10 mouse cellular contexts compared by ENCODE assay signal in the genomic region with DNA sequence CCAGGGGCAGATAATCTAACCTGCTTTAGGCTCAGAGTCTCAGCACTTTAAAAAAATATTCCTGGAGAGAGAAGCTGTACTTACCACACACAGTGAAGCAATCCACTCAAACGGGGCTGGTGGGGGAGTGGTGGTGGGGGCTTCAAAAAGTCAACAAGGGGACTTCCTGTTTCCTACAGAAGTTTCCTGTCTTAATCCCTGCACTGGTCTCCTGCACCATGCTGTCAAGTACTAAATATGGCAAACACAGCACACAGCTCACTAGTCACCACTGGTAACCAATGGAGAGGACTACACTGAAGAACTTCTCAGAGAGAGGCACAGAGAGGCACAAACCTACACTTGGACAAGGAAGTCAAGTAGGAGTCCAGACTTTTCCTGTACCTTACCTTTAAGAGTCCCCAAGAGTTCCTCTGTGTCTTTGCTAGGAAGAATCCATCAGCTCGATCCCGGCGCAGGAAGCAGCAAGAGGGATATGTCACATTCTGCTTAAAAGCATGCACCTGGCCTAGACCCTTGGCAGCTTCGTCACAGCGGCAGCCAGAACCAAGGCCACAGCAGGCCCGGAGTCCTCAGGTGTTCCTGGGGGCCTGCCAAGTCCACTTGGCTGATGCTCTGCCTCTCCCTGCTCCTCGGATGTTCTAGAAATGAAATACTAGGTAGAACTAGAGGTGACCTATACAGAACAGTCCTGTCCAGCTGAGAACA.
DNase-seq lines count a peak whose midpoint lies in the region; ATAC-seq and TF ChIP-seq lines count a peak whose summit lies in the region.
"Had no signal": no experiment of that assay in that cellular context is flagged by ENCODE, and none has a peak within 500 bp of the region (broad histone marks: within the 10 kb centered on the region; RNA-seq: fewer than 3 reads in every experiment).

No protein-coding gene starts in this region.

- no peak for TF ChIP-seq POLR2A in small intestine, adult 2 months (IDR thresholded peaks at IDR 0.05; ENCODE audit: low read depth, low read length)

- H3K4me2 ChIP-seq in midbrain, embryonic 13.5 days (replicated peaks), result no peak overlapping the region
- H3K4me2 ChIP-seq in midbrain, embryonic 11.5 days, result no peak overlapping the region
- H3K4me2 ChIP-seq in embryonic facial prominence, embryonic 12.5 days (replicated peaks), result no peak overlapping the region
- no peak overlapping the region for H3K4me2 ChIP-seq in hindbrain, postnatal 0 days (ENCODE audit: low read depth, low read length)
- H3K4me2 ChIP-seq: forebrain, embryonic 12.5 days had no signal

- no peak for TF ChIP-seq CTCF in hindbrain, postnatal 0 days (IDR thresholded peaks at IDR 0.05; ENCODE audit: low read depth)
- no peak for TF ChIP-seq CTCF in small intestine, adult 2 months (IDR thresholded peaks at IDR 0.05; ENCODE audit: extremely low read depth, insufficient read length, insufficient replicate concordance, low read depth, low read length)

- no peak overlapping the region for H3K27ac ChIP-seq in midbrain, embryonic 13.5 days
- no peak overlapping the region for H3K27ac ChIP-seq in midbrain, embryonic 11.5 days (ENCODE audit: low read depth, low read length)
- H3K27ac ChIP-seq in embryonic facial prominence, embryonic 12.5 days, result 0 out of 2 replicates have a peak overlapping the region, but pooled peaks have one; percentile 47
- H3K27ac ChIP-seq in hindbrain, postnatal 0 days, result peak overlapping the region; percentile 27; the same call in 1 of the 2 replicates
- H3K27ac ChIP-seq in small intestine, adult 2 months (ENCODE audit: insufficient read depth, low read depth, low read length), result peak overlapping the region; percentile 21; the same call in 1 of the 2 replicates
- H3K27ac ChIP-seq: forebrain, embryonic 12.5 days had no signal

- no peaks in the 10 kb centered on the region for H3K9me3 ChIP-seq in midbrain, embryonic 13.5 days
- H3K9me3 ChIP-seq in midbrain, embryonic 11.5 days (ENCODE audit: control insufficient read depth, low read length), result no peaks in the 10 kb centered on the region
- H3K9me3 ChIP-seq in embryonic facial prominence, embryonic 12.5 days, result no peaks in the 10 kb centered on the region
- H3K9me3 ChIP-seq in hindbrain, postnatal 0 days (ENCODE audit: low read length), result no peaks in the 10 kb centered on the region
- H3K9me3 ChIP-seq: forebrain, embryonic 12.5 days; megakaryocyte, embryonic 14.5 days had no signal

- no peak for DNase-seq in midbrain, embryonic 11.5 days (ENCODE audit: low spot score, missing footprints)
- DNase-seq in hindbrain, postnatal 0 days (ENCODE audit: low spot score), result no peak
- no peak for DNase-seq in thymus, postnatal 14 days
- no peak for DNase-seq in gastrocnemius, adult 18-20 months (ENCODE audit: low spot score)
- no peak for DNase-seq in adrenal gland, postnatal 4 days (ENCODE audit: low spot score in 2 of 2)

- no peaks in the 10 kb centered on the region for H3K36me3 ChIP-seq in midbrain, embryonic 13.5 days
- no peaks in the 10 kb centered on the region for H3K36me3 ChIP-seq in midbrain, embryonic 11.5 days (ENCODE audit: control insufficient read depth, insufficient read depth, low read length)
- no peaks in the 10 kb centered on the region for H3K36me3 ChIP-seq in embryonic facial prominence, embryonic 12.5 days
- no peaks in the 10 kb centered on the region for H3K36me3 ChIP-seq in hindbrain, postnatal 0 days (ENCODE audit: insufficient read depth, low read length)
- no peaks in the 10 kb centered on the region for H3K36me3 ChIP-seq in small intestine, adult 2 months (ENCODE audit: control insufficient read depth, insufficient read depth, low read length)
- H3K36me3 ChIP-seq: forebrain, embryonic 12.5 days had no signal

- no peak overlapping the region for H3K4me3 ChIP-seq in midbrain, embryonic 13.5 days (replicated peaks)
- H3K4me3 ChIP-seq in midbrain, embryonic 11.5 days (ENCODE audit: low read depth, low read length), result no peak overlapping the region
- H3K4me3 ChIP-seq in embryonic facial prominence, embryonic 12.5 days, result no peak overlapping the region
- H3K4me3 ChIP-seq in hindbrain, postnatal 0 days (ENCODE audit: low read length), result no peak overlapping the region
- 0 out of 2 replicates have a peak overlapping the region, but pooled peaks have one; percentile 12 for H3K4me3 ChIP-seq in small intestine, adult 2 months (ENCODE audit: low read depth, low read length)
- H3K4me3 ChIP-seq: forebrain, embryonic 12.5 days; megakaryocyte, embryonic 14.5 days had no signal

- H3K9ac ChIP-seq in midbrain, embryonic 13.5 days (replicated peaks), result no peak overlapping the region
- no peak overlapping the region for H3K9ac ChIP-seq in midbrain, embryonic 11.5 days (ENCODE audit: low read length)
- H3K9ac ChIP-seq in embryonic facial prominence, embryonic 12.5 days, result no peak overlapping the region
- no peak overlapping the region for H3K9ac ChIP-seq in hindbrain, postnatal 0 days (replicated peaks; ENCODE audit: low read length)
- H3K9ac ChIP-seq: forebrain, embryonic 12.5 days had no signal

- no peaks in the 10 kb centered on the region for H3K27me3 ChIP-seq in midbrain, embryonic 13.5 days
- no peaks in the 10 kb centered on the region for H3K27me3 ChIP-seq in midbrain, embryonic 11.5 days (ENCODE audit: control insufficient read depth, insufficient read depth, low read length)
- no peaks in the 10 kb centered on the region for H3K27me3 ChIP-seq in embryonic facial prominence, embryonic 12.5 days
- H3K27me3 ChIP-seq in hindbrain, postnatal 0 days (ENCODE audit: insufficient read depth, low read length), result no peaks in the 10 kb centered on the region
- H3K27me3 ChIP-seq in small intestine, adult 2 months (ENCODE audit: control insufficient read depth, insufficient read depth, low read length), result no peaks in the 10 kb centered on the region
- H3K27me3 ChIP-seq: forebrain, embryonic 12.5 days had no signal

- 90% methylated on average over 8 of the region's 8 CpGs for WGBS in midbrain, embryonic 13.5 days
- 86% methylated on average over 8 of the region's 8 CpGs for WGBS in midbrain, embryonic 11.5 days
- 75% methylated on average over 8 of the region's 8 CpGs for WGBS in embryonic facial prominence, embryonic 12.5 days
- 72% methylated on average over 8 of the region's 8 CpGs for WGBS in hindbrain, postnatal 0 days
- WGBS in small intestine, adult 2 months, result 58% methylated on average over 8 of the region's 8 CpGs

- H3K4me1 ChIP-seq in midbrain, embryonic 13.5 days (replicated peaks), result no peaks in the 10 kb centered on the region
- H3K4me1 ChIP-seq in midbrain, embryonic 11.5 days (ENCODE audit: control insufficient read depth, insufficient read depth, low read length), result no peaks in the 10 kb centered on the region
- H3K4me1 ChIP-seq in embryonic facial prominence, embryonic 12.5 days, result no peaks in the 10 kb centered on the region
- no peaks in the 10 kb centered on the region for H3K4me1 ChIP-seq in hindbrain, postnatal 0 days (ENCODE audit: insufficient read depth, low read length)
- H3K4me1 ChIP-seq in small intestine, adult 2 months (ENCODE audit: control insufficient read depth, insufficient read depth, insufficient read length, low read length), result no peaks in the 10 kb centered on the region
- H3K4me1 ChIP-seq: forebrain, embryonic 12.5 days had no signal

- ATAC-seq in midbrain, embryonic 13.5 days, result peak; percentile 27; the same call in 1 of the 2 replicates
- no peak for ATAC-seq in midbrain, embryonic 11.5 days (ENCODE audit: low FRiP score)
- no peak for ATAC-seq in embryonic facial prominence, embryonic 12.5 days (ENCODE audit: insufficient number of reproducible peaks, insufficient read depth, low FRiP score, low TSS enrichment)
- ATAC-seq in hindbrain, postnatal 0 days, result no peak; the same call in 1 of the 2 replicates

Comparison
In these comparisons a context has a peak if more than half of its experiments do, and no peak if none do; other contexts are left out.
1. H3K27ac ChIP-seq: peak in embryonic facial prominence, embryonic 12.5 days (single experiment), hindbrain, postnatal 0 days (single experiment) and small intestine, adult 2 months (single experiment); none in midbrain, embryonic 13.5 days (single experiment) and midbrain, embryonic 11.5 days (single experiment).